Mouse (Mus musculus): ENCODE measurements around the gene Lin28a. TPM values are rescaled to one million over a fixed set of nuclear protein-coding genes. Genes with fewer than 3 reads are reported as not detected.
A peak's percentile ranks its signal among the peaks of the same experiment; 100 is the strongest.
"Not testable (repeated sequence)": the region's sequence is repeated elsewhere in the genome, so short reads cannot be mapped to it uniquely, and the experiment has no call there.

Lin28a gene
- polyA plus RNA-seq, 1 experiment from 2014 or later, result not detected

GRCm38 (mm10) chr4:133994697-133995096 lies 23.9 kb downstream of the Lin28a start:
- WGBS, result 93% methylated on average over 8 of the region's 8 CpGs
- Histone ChIP-seq H3K4me2 (ENCODE audit: low read length) (no peak overlapping the region), H3K9me3 (ENCODE audit: control insufficient read depth, low read length) (no peaks in the 10 kb centered on the region), H3K4me3 (replicated peaks; ENCODE audit: low read length) (no peak overlapping the region), H3K36me3 (ENCODE audit: control insufficient read depth, insufficient read depth) (peaks cover 23% of the 10 kb centered on the region), H3K4me1 (replicated peaks; ENCODE audit: control insufficient read depth, insufficient read depth, low read length) (peaks cover 3% of the 10 kb centered on the region), H3K27me3 (replicated peaks; ENCODE audit: control insufficient read depth, insufficient read depth, low read length) (no peaks in the 10 kb centered on the region), H3K27ac (ENCODE audit: low read length) (no peak overlapping the region), H3K9ac (replicated peaks; ENCODE audit: low read depth, low read length) (no peak overlapping the region)
- no peak for ATAC-seq

DNA sequence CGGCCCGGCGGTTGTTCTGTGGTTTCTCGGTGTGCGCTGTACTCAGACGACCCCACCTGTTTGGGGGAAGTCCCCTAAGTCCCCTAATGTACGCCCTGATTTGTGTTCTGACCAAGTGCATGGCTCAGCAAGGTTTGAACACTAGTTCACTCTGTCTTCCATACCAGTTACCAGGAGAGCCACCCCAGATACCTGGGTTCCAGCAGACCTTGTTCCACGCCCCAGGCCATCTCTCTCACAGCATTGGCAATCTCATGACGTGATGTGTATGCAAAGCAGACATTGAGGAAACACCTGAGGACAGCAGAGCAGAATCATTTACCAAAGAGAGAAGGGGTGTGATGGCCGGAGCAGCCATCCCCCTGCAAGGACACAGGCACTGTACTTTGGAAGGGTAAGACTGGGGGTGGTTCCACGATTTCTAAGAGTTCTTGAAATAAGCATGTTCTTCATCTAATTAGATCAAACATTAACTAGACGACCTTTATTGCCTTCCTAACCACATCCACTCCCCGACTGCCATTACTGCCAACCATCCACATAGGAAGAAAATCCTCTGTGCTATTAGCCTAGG lies 27.5 kb downstream of the Lin28a start:
- no peak for ATAC-seq
- WGBS, result 91% methylated on average over 13 of the region's 13 CpGs
- H3K27ac ChIP-seq (ENCODE audit: low read length), result no peak overlapping the region
- no peaks in the 10 kb centered on the region for H3K9me3 ChIP-seq (ENCODE audit: control insufficient read depth, low read length)
- no peak overlapping the region for H3K4me3 ChIP-seq (replicated peaks; ENCODE audit: low read length)
- H3K9ac ChIP-seq (replicated peaks; ENCODE audit: low read depth, low read length), result no peak overlapping the region
- H3K27me3 ChIP-seq (replicated peaks; ENCODE audit: control insufficient read depth, insufficient read depth, low read length), result no peaks in the 10 kb centered on the region
- no peak overlapping the region for H3K4me2 ChIP-seq (ENCODE audit: low read length)
- H3K36me3 ChIP-seq (ENCODE audit: control insufficient read depth, insufficient read depth), result peaks cover 29% of the 10 kb centered on the region
- H3K4me1 ChIP-seq (replicated peaks; ENCODE audit: control insufficient read depth, insufficient read depth, low read length), result no peaks in the 10 kb centered on the region

GRCm38 (mm10) chr4:133990035-133990434 lies 28.6 kb downstream of the Lin28a start:
- H3K9me3 ChIP-seq (ENCODE audit: control insufficient read depth, low read length), result no peaks in the 10 kb centered on the region
- 57% methylated on average over 4 of the region's 4 CpGs for WGBS
- H3K4me2 ChIP-seq (ENCODE audit: low read length), result no peak overlapping the region
- H3K27ac ChIP-seq (ENCODE audit: low read length), result no peak overlapping the region
- H3K36me3 ChIP-seq (ENCODE audit: control insufficient read depth, insufficient read depth), result peaks cover 30% of the 10 kb centered on the region
- H3K27me3 ChIP-seq (replicated peaks; ENCODE audit: control insufficient read depth, insufficient read depth, low read length), result no peaks in the 10 kb centered on the region
- H3K4me1 ChIP-seq (replicated peaks; ENCODE audit: control insufficient read depth, insufficient read depth, low read length), result no peaks in the 10 kb centered on the region
- H3K9ac ChIP-seq (replicated peaks; ENCODE audit: low read depth, low read length), result no peak overlapping the region
- H3K4me3 ChIP-seq (replicated peaks; ENCODE audit: low read length), result no peak overlapping the region
- ATAC-seq, result no peak

DNA sequence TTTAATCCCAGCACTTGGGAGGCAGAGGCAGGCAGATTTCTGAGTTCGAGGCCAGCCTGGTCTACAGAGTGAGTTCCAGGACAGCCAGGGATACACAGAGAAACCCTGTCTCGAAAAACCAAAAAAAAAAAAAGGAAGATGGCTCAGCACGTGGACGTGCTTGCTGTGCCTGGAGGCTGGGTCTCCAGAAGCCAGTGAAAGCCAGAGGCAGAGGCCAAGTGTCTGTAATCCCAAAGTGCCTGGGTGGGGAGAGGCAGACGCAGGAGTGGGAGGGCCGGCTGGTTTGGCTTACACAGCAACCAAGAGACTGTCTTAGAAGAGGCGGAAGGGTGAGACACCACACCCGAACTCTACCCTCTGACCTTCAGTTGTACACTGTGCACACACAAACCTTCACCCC lies 30.4 kb downstream of the Lin28a start:
- WGBS, result 94% methylated on average over 8 of the region's 8 CpGs
- not testable (repeated sequence) for ATAC-seq; H3K4me1 ChIP-seq (replicated peaks; ENCODE audit: control insufficient read depth, insufficient read depth, low read length); H3K27me3 ChIP-seq (replicated peaks; ENCODE audit: control insufficient read depth, insufficient read depth, low read length); H3K9ac ChIP-seq (replicated peaks; ENCODE audit: low read depth, low read length); H3K9me3 ChIP-seq (ENCODE audit: control insufficient read depth, low read length); H3K4me2 ChIP-seq (ENCODE audit: low read length); H3K27ac ChIP-seq (ENCODE audit: low read length); H3K4me3 ChIP-seq (replicated peaks; ENCODE audit: low read length)
- H3K36me3 ChIP-seq (ENCODE audit: control insufficient read depth, insufficient read depth), result peaks cover 21% of the 10 kb centered on the region

GRCm38 (mm10) chr4:133982936-133983335 lies 35.7 kb downstream of the Lin28a start:
- H3K4me1 ChIP-seq (replicated peaks; ENCODE audit: control insufficient read depth, insufficient read depth, low read length), result no peaks in the 10 kb centered on the region
- no peak overlapping the region for H3K9ac ChIP-seq (replicated peaks; ENCODE audit: low read depth, low read length)
- no peak overlapping the region for H3K4me2 ChIP-seq (ENCODE audit: low read length)
- 83% methylated on average over 13 of the region's 13 CpGs for WGBS
- H3K27me3 ChIP-seq (replicated peaks; ENCODE audit: control insufficient read depth, insufficient read depth, low read length), result no peaks in the 10 kb centered on the region
- ATAC-seq, result no peak
- no peak overlapping the region for H3K4me3 ChIP-seq (replicated peaks; ENCODE audit: low read length)
- peaks cover 8% of the 10 kb centered on the region for H3K36me3 ChIP-seq (ENCODE audit: control insufficient read depth, insufficient read depth)
- no peak overlapping the region for H3K27ac ChIP-seq (ENCODE audit: low read length)
- H3K9me3 ChIP-seq (ENCODE audit: control insufficient read depth, low read length), result no peaks in the 10 kb centered on the region

GRCm38 (mm10) chr4:133980496-133980895 lies 38.1 kb downstream of the Lin28a start:
- ATAC-seq, result no peak
- Histone ChIP-seq H3K27me3 (replicated peaks; ENCODE audit: control insufficient read depth, insufficient read depth, low read length) (no peaks in the 10 kb centered on the region), H3K27ac (ENCODE audit: low read length) (no peak overlapping the region), H3K36me3 (ENCODE audit: control insufficient read depth, insufficient read depth) (peaks cover 4% of the 10 kb centered on the region), H3K4me3 (replicated peaks; ENCODE audit: low read length) (no peak overlapping the region), H3K4me2 (ENCODE audit: low read length) (no peak overlapping the region), H3K9ac (replicated peaks; ENCODE audit: low read depth, low read length) (no peak overlapping the region), H3K4me1 (replicated peaks; ENCODE audit: control insufficient read depth, insufficient read depth, low read length) (no peaks in the 10 kb centered on the region), H3K9me3 (ENCODE audit: control insufficient read depth, low read length) (no peaks in the 10 kb centered on the region)
- 92% methylated on average over 5 of the region's 5 CpGs for WGBS

DNA sequence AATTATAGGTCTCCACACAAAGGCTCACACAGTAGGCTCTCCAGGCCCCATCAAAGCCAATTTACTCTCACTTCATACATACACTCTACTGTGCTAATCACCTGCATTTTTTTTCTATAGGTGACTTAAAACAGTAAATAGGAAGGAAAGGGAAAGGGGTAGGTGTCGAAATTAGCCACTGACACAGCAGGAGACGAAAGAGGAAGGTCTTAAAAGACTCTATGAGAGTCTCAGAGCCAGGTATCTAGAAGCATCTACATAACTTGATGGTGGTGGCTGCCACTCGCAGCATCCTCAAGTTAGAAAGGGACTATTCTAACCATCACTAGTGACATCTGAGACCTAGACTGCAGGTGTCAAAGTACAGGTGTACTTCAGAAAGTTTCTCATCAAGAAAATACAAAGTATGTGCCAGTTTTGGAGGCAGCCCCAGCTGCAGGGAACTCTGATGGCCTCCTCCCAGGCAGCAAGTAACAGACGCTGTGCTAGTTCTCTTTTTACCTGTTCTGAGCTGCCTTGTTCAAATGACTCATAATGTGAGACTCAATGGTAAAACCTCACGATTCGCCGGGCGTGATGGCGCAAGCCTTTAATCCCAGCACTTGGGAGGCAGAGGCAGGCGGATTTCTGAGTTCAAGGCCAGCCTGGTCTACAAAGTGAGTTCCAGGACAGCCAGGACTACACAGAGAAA lies 40.5 kb downstream of the Lin28a start:
- Histone ChIP-seq H3K4me1 (replicated peaks; ENCODE audit: control insufficient read depth, insufficient read depth, low read length) (no peaks in the 10 kb centered on the region), H3K36me3 (ENCODE audit: control insufficient read depth, insufficient read depth) (peaks cover 4% of the 10 kb centered on the region), H3K27me3 (replicated peaks; ENCODE audit: control insufficient read depth, insufficient read depth, low read length) (no peaks in the 10 kb centered on the region), H3K27ac (ENCODE audit: low read length) (no peak overlapping the region), H3K9ac (replicated peaks; ENCODE audit: low read depth, low read length) (no peak overlapping the region), H3K4me2 (ENCODE audit: low read length) (no peak overlapping the region), H3K9me3 (ENCODE audit: control insufficient read depth, low read length) (no peaks in the 10 kb centered on the region), H3K4me3 (replicated peaks; ENCODE audit: low read length) (no peak overlapping the region)
- no peak for ATAC-seq
- WGBS, result 95% methylated on average over 10 of the region's 10 CpGs

DNA sequence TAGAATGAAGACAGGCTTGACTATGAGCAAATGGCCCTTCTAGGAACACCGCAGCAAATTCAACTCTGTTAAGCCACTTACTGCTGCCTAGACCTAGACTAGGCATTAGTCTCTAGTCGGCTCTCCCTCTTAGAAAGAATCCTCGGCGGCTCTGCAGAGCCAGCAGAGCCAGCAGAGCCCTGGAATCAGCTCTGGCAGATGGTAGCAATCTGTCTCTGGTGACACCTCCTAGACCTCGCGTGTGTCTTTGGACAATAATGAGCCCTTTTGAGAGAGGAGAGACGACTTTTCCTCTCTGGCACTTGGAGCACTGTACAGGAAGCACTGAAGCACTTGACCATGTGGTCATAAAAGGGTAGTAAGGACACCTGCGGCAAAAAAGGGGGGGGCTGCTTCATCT lies 46.9 kb downstream of the Lin28a start:
- peaks cover 36% of the 10 kb centered on the region for H3K4me1 ChIP-seq (replicated peaks; ENCODE audit: control insufficient read depth, insufficient read depth, low read length)
- 57% methylated on average over 8 of the region's 8 CpGs for WGBS
- H3K4me3 ChIP-seq (replicated peaks; ENCODE audit: low read length), result no peak overlapping the region
- H3K27me3 ChIP-seq (replicated peaks; ENCODE audit: control insufficient read depth, insufficient read depth, low read length), result no peaks in the 10 kb centered on the region
- peaks cover 3% of the 10 kb centered on the region; the same call in 1 of the 2 replicates for H3K36me3 ChIP-seq (ENCODE audit: control insufficient read depth, insufficient read depth)
- peak overlapping the region; percentile 99 for H3K27ac ChIP-seq (ENCODE audit: low read length)
- ATAC-seq, result no peak
- no peak overlapping the region for H3K9ac ChIP-seq (replicated peaks; ENCODE audit: low read depth, low read length)
- H3K4me2 ChIP-seq (ENCODE audit: low read length), result no peak overlapping the region
- H3K9me3 ChIP-seq (ENCODE audit: control insufficient read depth, low read length), result no peaks in the 10 kb centered on the region

- H3K27ac ChIP-seq (ENCODE audit: low read length), result peak overlapping the region; percentile 99
Observed at GRCm38 (mm10) chr4:133970876-133971275, 47.8 kb downstream of the Lin28a start.

More at GRCm38 (mm10) chr4:133970876-133971275, 47.8 kb downstream of the Lin28a start:
- Histone ChIP-seq H3K27me3 (replicated peaks; ENCODE audit: control insufficient read depth, insufficient read depth, low read length) (no peaks in the 10 kb centered on the region), H3K9me3 (ENCODE audit: control insufficient read depth, low read length) (no peaks in the 10 kb centered on the region), H3K36me3 (ENCODE audit: control insufficient read depth, insufficient read depth) (peaks cover 5% of the 10 kb centered on the region; the same call in 1 of the 2 replicates), H3K9ac (replicated peaks; ENCODE audit: low read depth, low read length) (no peak overlapping the region; the same call in 1 of the 2 replicates), H3K4me2 (ENCODE audit: low read length) (no peak overlapping the region), H3K4me3 (replicated peaks; ENCODE audit: low read length) (no peak overlapping the region), H3K4me1 (replicated peaks; ENCODE audit: control insufficient read depth, insufficient read depth, low read length) (peaks cover 44% of the 10 kb centered on the region)
- 34% methylated on average over 13 of the region's 13 CpGs for WGBS
- no peak for ATAC-seq

Data from forebrain, embryonic 16.5 days (tissue).